Mouse (Mus musculus): Measurements from ENCODE around the gene Il1r1. TPM values are rescaled to one million over a fixed set of nuclear protein-coding genes. Genes with fewer than 3 reads are reported as not detected.

The Il1r1 gene
- polyA plus RNA-seq, 1 experiment, result 0.49 TPM

GRCm38 (mm10) chr1:40213337-40214159 lies 11.3 kb upstream of the Il1r1 start:
- H3K9me3 ChIP-seq (replicated peaks; ENCODE audit: control insufficient read depth, insufficient read depth, low read length, poor library complexity, severe bottlenecking), result no peaks in the 10 kb centered on the region
- no peaks in the 10 kb centered on the region for H3K4me1 ChIP-seq (ENCODE audit: control insufficient read depth, insufficient read depth, low read length)
- no peak overlapping the region for H3K9ac ChIP-seq (ENCODE audit: low read depth, poor library complexity, severe bottlenecking)
- no peaks in the 10 kb centered on the region for H3K36me3 ChIP-seq (ENCODE audit: control insufficient read depth, insufficient read depth, low read length, poor library complexity, severe bottlenecking)
- no peak overlapping the region for H3K4me3 ChIP-seq (ENCODE audit: low read depth, low read length)
- no peak for TF ChIP-seq EP300 (IDR thresholded peaks at IDR 0.05; ENCODE audit: insufficient read depth, low read depth, low read length)
- TF ChIP-seq CTCF (IDR thresholded peaks at IDR 0.05; ENCODE audit: low read depth, low read length), result no peak
- TF ChIP-seq POLR2A (IDR thresholded peaks at IDR 0.05; ENCODE audit: insufficient read depth, low read length), result no peak
- H3K27me3 ChIP-seq (ENCODE audit: control insufficient read depth, insufficient read depth, low read length, poor library complexity, severe bottlenecking), result no peaks in the 10 kb centered on the region
- H3K27ac ChIP-seq (ENCODE audit: insufficient read depth, low read length), result no peak overlapping the region

GRCm38 (mm10) chr1:40217521-40217920 lies 7.4 kb upstream of the Il1r1 start:
- Histone ChIP-seq H3K27ac (ENCODE audit: insufficient read depth, low read length) (no peak overlapping the region), H3K27me3 (ENCODE audit: control insufficient read depth, insufficient read depth, low read length, poor library complexity, severe bottlenecking) (no peaks in the 10 kb centered on the region), H3K9me3 (replicated peaks; ENCODE audit: control insufficient read depth, insufficient read depth, low read length, poor library complexity, severe bottlenecking) (no peaks in the 10 kb centered on the region), H3K4me3 (ENCODE audit: low read depth, low read length) (no peak overlapping the region), H3K36me3 (ENCODE audit: control insufficient read depth, insufficient read depth, low read length, poor library complexity, severe bottlenecking) (no peaks in the 10 kb centered on the region), H3K4me1 (ENCODE audit: control insufficient read depth, insufficient read depth, low read length) (no peaks in the 10 kb centered on the region), H3K9ac (ENCODE audit: low read depth, poor library complexity, severe bottlenecking) (no peak overlapping the region)
- TF ChIP-seq CTCF (IDR thresholded peaks at IDR 0.05; ENCODE audit: low read depth, low read length) (no peak), EP300 (IDR thresholded peaks at IDR 0.05; ENCODE audit: insufficient read depth, low read depth, low read length) (no peak), POLR2A (IDR thresholded peaks at IDR 0.05; ENCODE audit: insufficient read depth, low read length) (no peak)

GRCm38 (mm10) chr1:40218603-40219002 lies 6.3 kb upstream of the Il1r1 start:
- no peak overlapping the region for H3K4me3 ChIP-seq (ENCODE audit: low read depth, low read length)
- H3K9ac ChIP-seq (ENCODE audit: low read depth, poor library complexity, severe bottlenecking), result no peak overlapping the region
- no peaks in the 10 kb centered on the region for H3K36me3 ChIP-seq (ENCODE audit: control insufficient read depth, insufficient read depth, low read length, poor library complexity, severe bottlenecking)
- H3K9me3 ChIP-seq (replicated peaks; ENCODE audit: control insufficient read depth, insufficient read depth, low read length, poor library complexity, severe bottlenecking), result no peaks in the 10 kb centered on the region
- H3K4me1 ChIP-seq (ENCODE audit: control insufficient read depth, insufficient read depth, low read length), result no peaks in the 10 kb centered on the region
- no peaks in the 10 kb centered on the region for H3K27me3 ChIP-seq (ENCODE audit: control insufficient read depth, insufficient read depth, low read length, poor library complexity, severe bottlenecking)
- no peak for TF ChIP-seq CTCF (IDR thresholded peaks at IDR 0.05; ENCODE audit: low read depth, low read length)
- no peak overlapping the region for H3K27ac ChIP-seq (ENCODE audit: insufficient read depth, low read length)

- Histone ChIP-seq H3K4me1 (ENCODE audit: control insufficient read depth, insufficient read depth, low read length) (no peaks in the 10 kb centered on the region), H3K9ac (ENCODE audit: low read depth, poor library complexity, severe bottlenecking) (no peak overlapping the region), H3K4me3 (ENCODE audit: low read depth, low read length) (no peak overlapping the region), H3K36me3 (ENCODE audit: control insufficient read depth, insufficient read depth, low read length, poor library complexity, severe bottlenecking) (no peaks in the 10 kb centered on the region), H3K27me3 (ENCODE audit: control insufficient read depth, insufficient read depth, low read length, poor library complexity, severe bottlenecking) (no peaks in the 10 kb centered on the region), H3K9me3 (replicated peaks; ENCODE audit: control insufficient read depth, insufficient read depth, low read length, poor library complexity, severe bottlenecking) (no peaks in the 10 kb centered on the region), H3K27ac (ENCODE audit: insufficient read depth, low read length) (no peak overlapping the region)
- no peak for TF ChIP-seq CTCF (IDR thresholded peaks at IDR 0.05; ENCODE audit: low read depth, low read length)
- no peak for TF ChIP-seq EP300 (IDR thresholded peaks at IDR 0.05; ENCODE audit: insufficient read depth, low read depth, low read length)
These were observed 4.3 kb upstream of the Il1r1 start for GRCm38 (mm10) chr1:40220549-40220948.

DNA sequence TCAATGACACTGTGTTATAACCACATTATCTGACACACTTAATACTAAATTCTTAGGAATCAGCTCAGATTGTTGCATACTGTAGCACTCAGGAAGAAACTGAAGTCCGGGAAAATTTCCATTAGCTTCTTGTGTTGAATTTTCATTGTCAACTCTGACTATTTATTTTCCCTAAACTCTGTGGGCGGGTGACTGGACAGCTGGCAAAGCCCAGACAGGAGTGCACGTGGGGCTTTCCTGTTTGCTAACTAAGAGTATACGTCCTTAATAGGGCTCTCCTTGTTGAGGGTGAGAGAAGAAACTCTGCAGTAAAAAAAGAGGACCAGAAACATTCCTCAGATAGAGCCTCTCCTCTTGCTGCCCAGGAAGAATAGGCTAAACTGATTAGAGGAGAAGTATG lies 3.0 kb upstream of the Il1r1 start:
- H3K27me3 ChIP-seq (ENCODE audit: control insufficient read depth, insufficient read depth, low read length, poor library complexity, severe bottlenecking), result no peaks in the 10 kb centered on the region
- no peaks in the 10 kb centered on the region for H3K36me3 ChIP-seq (ENCODE audit: control insufficient read depth, insufficient read depth, low read length, poor library complexity, severe bottlenecking)
- no peak overlapping the region for H3K4me3 ChIP-seq (ENCODE audit: low read depth, low read length)
- TF ChIP-seq CTCF (IDR thresholded peaks at IDR 0.05; ENCODE audit: low read depth, low read length) (no peak), POLR2A (IDR thresholded peaks at IDR 0.05; ENCODE audit: insufficient read depth, low read length) (no peak), EP300 (IDR thresholded peaks at IDR 0.05; ENCODE audit: insufficient read depth, low read depth, low read length) (no peak)
- H3K4me1 ChIP-seq (ENCODE audit: control insufficient read depth, insufficient read depth, low read length), result no peaks in the 10 kb centered on the region
- H3K27ac ChIP-seq (ENCODE audit: insufficient read depth, low read length), result no peak overlapping the region
- H3K9ac ChIP-seq (ENCODE audit: low read depth, poor library complexity, severe bottlenecking), result no peak overlapping the region
- H3K9me3 ChIP-seq (replicated peaks; ENCODE audit: control insufficient read depth, insufficient read depth, low read length, poor library complexity, severe bottlenecking), result no peaks in the 10 kb centered on the region

DNA sequence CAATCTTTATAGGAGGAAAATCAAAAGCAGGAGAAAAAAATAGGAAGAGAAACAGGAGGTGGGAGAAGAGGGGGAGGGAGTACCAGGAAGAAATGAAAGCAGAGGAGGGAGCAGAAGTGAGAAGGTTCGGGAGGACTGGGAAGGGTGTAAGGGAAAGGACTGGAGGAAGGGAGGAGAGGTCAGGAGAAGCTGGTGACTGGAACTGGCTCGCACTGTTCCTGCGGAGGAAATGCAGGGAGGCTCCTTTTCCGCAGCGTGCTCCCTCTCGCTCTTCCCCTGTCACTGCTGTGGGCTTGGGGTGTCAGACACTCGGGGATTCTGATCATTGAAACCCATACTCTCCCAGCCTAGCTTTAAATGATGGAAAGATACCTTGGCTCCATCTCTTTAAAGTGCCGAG lies 2.2 kb upstream of the Il1r1 start:
- H3K27ac ChIP-seq (ENCODE audit: insufficient read depth, low read length), result no peak overlapping the region
- TF ChIP-seq POLR2A (IDR thresholded peaks at IDR 0.05; ENCODE audit: insufficient read depth, low read length), result no peak
- H3K36me3 ChIP-seq (ENCODE audit: control insufficient read depth, insufficient read depth, low read length, poor library complexity, severe bottlenecking), result no peaks in the 10 kb centered on the region
- H3K27me3 ChIP-seq (ENCODE audit: control insufficient read depth, insufficient read depth, low read length, poor library complexity, severe bottlenecking), result no peaks in the 10 kb centered on the region
- H3K9ac ChIP-seq (ENCODE audit: low read depth, poor library complexity, severe bottlenecking), result no peak overlapping the region
- H3K4me1 ChIP-seq (ENCODE audit: control insufficient read depth, insufficient read depth, low read length), result no peaks in the 10 kb centered on the region
- no peak overlapping the region for H3K4me3 ChIP-seq (ENCODE audit: low read depth, low read length)
- no peaks in the 10 kb centered on the region for H3K9me3 ChIP-seq (replicated peaks; ENCODE audit: control insufficient read depth, insufficient read depth, low read length, poor library complexity, severe bottlenecking)

All from ES-Bruce4 (cell line).